Mouse (Mus musculus): ENCODE measurements around the gene Cdh23.

Cdh23 gene

DNA sequence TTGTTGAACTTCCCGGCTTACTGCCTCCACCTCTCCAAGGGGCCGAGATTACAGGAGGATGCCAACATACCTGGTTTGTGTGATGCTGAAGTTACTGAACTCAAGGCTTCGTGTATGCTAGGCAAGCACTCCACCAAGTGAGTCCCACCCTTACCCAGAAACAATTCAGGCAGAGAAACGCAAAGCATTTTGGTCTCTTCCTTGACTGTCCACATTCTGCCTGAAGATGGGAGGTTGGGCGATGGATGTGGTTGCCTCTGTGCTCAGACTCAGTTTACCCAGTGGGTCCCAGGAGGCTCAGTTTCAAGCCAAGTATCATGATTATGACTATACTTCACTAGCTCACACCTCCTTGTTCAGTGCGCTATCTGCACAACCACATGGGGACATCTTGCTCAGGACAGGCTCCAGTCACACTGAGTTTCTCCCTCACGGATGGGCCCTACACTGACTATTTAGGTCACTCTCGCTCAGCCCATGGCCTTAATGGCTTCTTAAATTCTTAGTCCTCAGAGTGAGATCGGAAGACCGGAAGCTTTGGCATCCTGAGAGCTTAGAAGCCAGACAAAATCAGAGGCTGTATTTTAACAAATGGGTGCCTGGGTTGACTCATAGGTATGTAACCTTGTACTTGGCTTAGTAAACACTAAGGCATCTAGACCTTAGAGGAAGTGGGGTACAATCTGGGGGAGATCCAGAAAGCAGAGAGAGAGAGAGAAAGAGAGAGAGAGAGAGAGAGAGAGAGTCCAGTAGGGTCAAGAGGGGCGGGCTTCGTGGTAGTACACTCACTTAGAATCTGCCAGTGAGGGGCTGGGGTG, 118.2 kb downstream of the Cdh23 start:
- peak; percentile 57 for DNase-seq (ENCODE audit: low spot score)

GRCm38 (mm10) chr10:60577125-60577919, 119.0 kb downstream of the Cdh23 start:
- DNase-seq (ENCODE audit: low spot score) = peak; percentile 85

- DNase-seq (ENCODE audit: low spot score) = no peak
These were observed 121.4 kb downstream of the Cdh23 start for GRCm38 (mm10) chr10:60574851-60575250.

GRCm38 (mm10) chr10:60571491-60571890, 124.8 kb downstream of the Cdh23 start:
- DNase-seq (ENCODE audit: low spot score) = no peak

GRCm38 (mm10) chr10:60566369-60567037, 129.8 kb downstream of the Cdh23 start:
- no peak for DNase-seq (ENCODE audit: low spot score)

DNA sequence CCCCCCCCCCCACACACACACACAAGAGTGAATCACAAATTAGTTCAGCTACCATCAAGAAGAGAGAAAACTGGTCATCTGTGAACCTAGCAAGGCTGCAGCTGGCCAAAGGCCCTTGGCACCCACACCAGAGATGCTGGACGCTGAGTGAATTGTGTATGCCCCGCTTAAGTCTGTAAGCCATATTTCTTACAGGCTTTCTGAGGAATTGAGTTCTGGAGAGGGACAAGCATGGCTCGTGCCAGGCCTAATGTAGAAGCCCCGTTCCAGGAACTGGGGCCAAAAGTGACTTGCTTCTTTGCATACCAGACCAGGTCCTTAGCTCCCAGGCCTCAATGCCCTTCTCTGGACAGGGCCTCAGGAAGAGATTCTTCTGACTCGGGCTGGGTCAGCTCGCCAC, 132.2 kb downstream of the Cdh23 start:
- DNase-seq (ENCODE audit: low spot score) = no peak

DNA sequence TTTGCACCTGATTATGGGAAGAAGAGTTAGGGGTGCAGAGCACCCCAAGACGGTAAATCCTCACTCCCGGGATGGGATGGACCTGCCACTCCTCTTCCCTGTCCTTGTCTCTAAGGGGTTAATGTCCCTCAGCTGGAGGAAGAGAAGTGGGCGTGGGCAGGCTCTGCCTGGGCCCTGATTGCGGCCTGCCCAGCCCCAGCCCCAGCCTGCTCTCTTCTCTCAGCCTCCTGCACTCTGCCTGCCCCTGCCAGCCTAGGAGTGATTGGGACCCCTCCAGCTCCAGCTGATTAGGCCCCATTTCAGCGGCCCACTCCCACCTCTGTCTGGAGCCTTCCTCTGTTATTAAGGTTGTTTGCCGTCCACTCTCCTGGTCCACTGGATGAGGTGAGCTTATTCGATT, 133.3 kb downstream of the Cdh23 start:
- DNase-seq (ENCODE audit: low spot score) = no peak

DNA sequence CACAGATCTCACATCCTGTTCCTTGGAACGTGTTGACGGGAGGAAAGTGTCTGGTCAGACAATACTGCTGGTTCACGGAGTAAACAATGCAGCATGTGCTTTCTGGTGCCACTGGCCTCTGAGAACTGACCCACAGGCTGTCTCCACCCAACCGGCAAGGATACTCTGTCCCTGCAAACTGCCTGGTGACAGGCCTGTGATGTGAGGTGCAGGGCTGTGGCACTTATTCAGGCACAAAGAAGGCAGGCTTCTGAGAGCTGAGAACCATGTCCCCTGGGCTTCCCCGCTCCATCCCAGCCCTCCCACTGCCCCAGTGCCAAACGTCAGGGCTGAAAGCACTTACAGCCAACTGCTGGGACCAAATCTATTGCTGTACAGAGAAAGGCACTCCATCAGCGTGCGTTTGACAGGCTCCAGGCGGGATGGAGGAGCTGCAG, 137.8 kb downstream of the Cdh23 start:
- DNase-seq (ENCODE audit: low spot score) = no peak

- no peak for DNase-seq (ENCODE audit: low spot score)
These were observed 143.2 kb downstream of the Cdh23 start for GRCm38 (mm10) chr10:60552951-60553635.

- DNase-seq (ENCODE audit: low spot score) = no peak
These were observed 157.0 kb downstream of the Cdh23 start for GRCm38 (mm10) chr10:60539164-60539914.

DNA sequence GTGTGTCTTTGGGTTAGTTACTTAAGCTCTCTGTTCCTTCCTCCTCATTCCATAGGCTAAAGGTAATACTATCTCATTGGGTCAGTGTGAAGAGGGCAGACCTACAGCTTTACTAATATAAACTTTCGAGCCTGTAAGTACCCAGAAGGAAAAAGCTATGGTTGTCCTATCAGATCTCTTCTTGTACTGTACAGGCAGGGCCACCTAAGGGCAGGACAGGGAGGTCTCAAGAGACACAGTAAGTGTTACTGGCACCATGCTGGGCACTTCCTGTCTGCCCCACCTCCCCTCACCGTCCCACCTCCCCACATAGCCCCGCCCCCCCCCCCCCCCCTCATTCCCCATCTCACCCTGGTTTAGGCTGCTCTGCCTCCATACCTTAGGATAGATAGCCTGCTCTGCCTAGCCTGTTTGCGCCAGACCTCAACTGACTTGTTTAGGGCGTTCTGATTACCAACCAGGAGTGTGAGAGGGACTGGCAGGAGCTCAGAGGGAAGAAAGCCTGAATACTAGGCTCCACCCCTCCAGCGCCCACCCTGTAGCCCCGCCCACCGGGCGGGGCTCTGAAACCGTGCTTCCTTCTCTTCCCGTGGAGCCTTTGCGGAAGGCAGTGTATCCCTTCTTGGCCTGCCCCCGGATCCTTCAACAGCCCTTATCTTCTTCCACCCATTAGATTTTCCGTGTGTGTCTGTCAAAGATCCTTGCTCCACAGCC, 160.0 kb downstream of the Cdh23 start:
- no peak for DNase-seq (ENCODE audit: low spot score)

DNA sequence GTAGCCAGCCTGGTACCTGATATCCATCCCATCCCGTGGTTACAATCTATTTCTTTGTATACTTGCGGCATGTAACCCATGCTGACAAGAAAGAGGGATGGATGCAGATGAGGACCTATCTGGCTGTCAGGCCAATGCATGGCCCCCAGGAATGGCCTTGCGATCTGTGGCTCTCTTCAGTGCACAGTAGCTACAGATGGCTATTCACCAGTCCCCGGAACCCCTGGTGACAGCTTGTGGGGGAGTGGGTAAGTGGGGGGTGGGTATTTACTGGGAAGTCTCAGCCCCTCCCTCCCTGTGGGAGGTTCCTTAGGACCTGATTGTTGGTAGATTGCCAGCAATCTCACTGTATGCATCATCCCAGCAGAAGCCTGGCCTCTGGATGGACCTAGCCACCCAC, 163.8 kb downstream of the Cdh23 start:
- no peak for DNase-seq (ENCODE audit: low spot score)

GRCm38 (mm10) chr10:60531349-60531748, 164.9 kb downstream of the Cdh23 start:
- DNase-seq (ENCODE audit: low spot score) = peak; percentile 27

GRCm38 (mm10) chr10:60530633-60531032, 165.7 kb downstream of the Cdh23 start:
- DNase-seq (ENCODE audit: low spot score) = no peak

- DNase-seq (ENCODE audit: low spot score) = no peak
These were observed 168.3 kb downstream of the Cdh23 start for GRCm38 (mm10) chr10:60527949-60528348.

GRCm38 (mm10) chr10:60525081-60525480, 171.2 kb downstream of the Cdh23 start:
- DNase-seq (ENCODE audit: low spot score) = no peak

- DNase-seq (ENCODE audit: low spot score) = no peak
These were observed 180.0 kb downstream of the Cdh23 start for GRCm38 (mm10) chr10:60516286-60516685.

DNA sequence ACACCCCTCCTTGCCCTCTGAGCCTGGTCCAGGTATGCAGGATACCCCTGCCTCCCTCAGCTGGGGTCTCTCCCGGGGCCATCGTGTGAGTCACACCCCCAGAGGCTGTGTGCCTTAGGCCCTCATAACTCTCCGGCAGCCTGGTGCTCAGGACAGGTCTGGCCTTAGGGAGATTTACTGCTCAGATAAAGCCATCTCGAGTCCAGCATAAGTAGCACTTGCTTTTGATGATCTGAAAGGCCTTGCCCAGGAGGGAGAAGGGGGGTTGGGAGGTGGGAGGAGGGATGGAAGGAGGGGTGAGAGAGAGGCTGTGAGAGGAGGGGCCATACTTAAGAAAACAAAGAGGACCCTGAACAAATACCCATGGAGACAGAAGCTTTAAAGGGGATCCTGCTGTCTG, 197.8 kb downstream of the Cdh23 start:
- no peak for DNase-seq (ENCODE audit: low spot score)

DNA sequence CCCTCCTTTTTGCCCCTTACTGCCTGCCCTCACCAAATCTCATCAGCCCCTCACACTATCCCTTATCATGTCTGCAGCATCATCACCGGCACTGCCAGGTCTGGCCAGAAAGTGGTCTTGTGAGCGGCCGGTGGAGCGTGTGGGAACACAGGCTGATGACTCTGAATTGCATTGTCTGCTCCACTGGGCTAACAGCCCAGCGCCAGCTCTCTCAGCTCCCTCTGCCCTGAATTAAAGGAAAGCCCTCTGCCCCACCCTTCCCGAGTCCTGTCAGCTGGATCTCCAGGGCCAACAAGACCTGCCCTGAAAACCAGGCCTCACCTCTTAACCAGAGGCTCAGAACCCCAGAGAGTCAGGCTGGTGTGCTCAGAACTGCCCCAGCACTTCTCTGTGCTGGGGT, 201.2 kb downstream of the Cdh23 start:
- DNase-seq (ENCODE audit: low spot score) = no peak

- no peak for DNase-seq (ENCODE audit: low spot score)
These were observed 204.8 kb downstream of the Cdh23 start for GRCm38 (mm10) chr10:60491538-60491937.

DNA sequence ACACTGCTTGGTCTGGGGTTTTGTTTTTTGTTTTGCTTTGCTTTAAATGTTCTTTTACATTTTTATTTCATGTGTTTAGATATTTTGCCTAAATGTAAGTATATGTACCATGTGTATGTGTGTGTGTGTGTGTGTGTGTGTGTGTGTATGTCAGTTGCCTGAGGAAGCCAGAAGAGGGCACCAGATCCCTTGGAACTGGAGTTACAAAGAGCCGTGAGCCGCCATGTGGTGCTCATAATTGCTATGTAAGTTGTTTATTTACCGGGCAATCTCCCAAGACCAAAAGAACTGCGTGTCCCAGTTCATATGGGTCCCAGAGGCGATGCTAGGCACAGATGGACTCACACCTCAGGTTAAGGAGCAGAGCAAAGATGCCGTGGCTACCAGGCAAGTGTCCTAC, 214.9 kb downstream of the Cdh23 start:
- DNase-seq (ENCODE audit: low spot score) = no peak
